Mouse (Mus musculus): ENCODE data around the gene Rpe65. TPM values are rescaled to one million over a fixed set of nuclear protein-coding genes. Genes with fewer than 3 reads are reported as not detected.

Gene Rpe65
- polyA plus RNA-seq (2015; fragmentation: Nextera tagmentation; extraction: Ambion mirVana): not detected in 2 replicates

GRCm38 (mm10) chr3:159598875-159599274 lies at the start of gene Rpe65:
Gene Rpe65 (plus strand): TSS chr3:159599175.

Other genes starting within 250 kb of the Rpe65 start
- gene Depdc1a, start 103.7 kb upstream of the Rpe65 start, polyA plus RNA-seq (2015; fragmentation: Nextera tagmentation; extraction: Ambion mirVana): 6.4 and 11.4 TPM in 2 replicates
- 130 and 167 TPM in 2 replicates for gene Wls, start 240.5 kb downstream of the Rpe65 start, polyA plus RNA-seq (2015; fragmentation: Nextera tagmentation; extraction: Ambion mirVana)